Mouse (Mus musculus): ENCODE measurements at regions not wholly inside any gene's neighbourhood (a gene's known extent, or its start where the extent isn't known, plus 50 kb on each side); places are given as distances from the start of the nearest gene placed in this dataset.

- intact Hi-C loops (cut with DNase I) = no loop called here
- DNase-seq = no peak
These were observed 86.3 kb upstream of the Rbpj start for GRCm38 (mm10) chr5:53379612-53380011.

GRCm38 (mm10) chr5:53380203-53380602 is 85.7 kb upstream of the Rbpj start:
- DNase-seq = no peak
- intact Hi-C loops (cut with DNase I) = no loop called here

- intact Hi-C loops (cut with DNase I) = no loop called here
- DNase-seq = peak; percentile 13
These were observed 84.3 kb upstream of the Rbpj start for GRCm38 (mm10) chr5:53381492-53382199.

GRCm38 (mm10) chr5:53384026-53384425 is 81.9 kb upstream of the Rbpj start:
- intact Hi-C loops (cut with DNase I) = no loop called here
- peak; percentile 31 for DNase-seq

GRCm38 (mm10) chr5:53385513-53386148 is 80.3 kb upstream of the Rbpj start:
- intact Hi-C loops (cut with DNase I) = no loop called here

GRCm38 (mm10) chr5:53393571-53393970 is 72.4 kb upstream of the Rbpj start:
- intact Hi-C loops (cut with DNase I) = no loop called here
- no peak for DNase-seq

More at GRCm38 (mm10) chr5:53385513-53386148, 80.3 kb upstream of the Rbpj start:
- no peak for DNase-seq

GRCm38 (mm10) chr5:53394560-53394959 is 71.4 kb upstream of the Rbpj start:
- intact Hi-C loops (cut with DNase I) = no loop called here
- DNase-seq = no peak

- intact Hi-C loops (cut with DNase I) = no loop called here
- DNase-seq = no peak
These were observed 67.4 kb upstream of the Rbpj start for GRCm38 (mm10) chr5:53398428-53399058.

- intact Hi-C loops (cut with DNase I) = no loop called here
- no peak for DNase-seq
These were observed 64.9 kb upstream of the Rbpj start for GRCm38 (mm10) chr5:53401093-53401492.

GRCm38 (mm10) chr5:53402022-53402421 is 63.9 kb upstream of the Rbpj start:
- intact Hi-C loops (cut with DNase I) = no loop called here
- no peak for DNase-seq

GRCm38 (mm10) chr5:53402619-53403151 is 63.3 kb upstream of the Rbpj start:
- intact Hi-C loops (cut with DNase I) = no loop called here
- no peak for DNase-seq

- no peak for DNase-seq
- intact Hi-C loops (cut with DNase I) = no loop called here
These were observed 60.0 kb upstream of the Rbpj start for GRCm38 (mm10) chr5:53405929-53406328.

GRCm38 (mm10) chr5:53407646-53408045 is 58.3 kb upstream of the Rbpj start:
- intact Hi-C loops (cut with DNase I) = no loop called here
- DNase-seq = no peak

- intact Hi-C loops (cut with DNase I) = no loop called here
- no peak for DNase-seq
These were observed 57.7 kb upstream of the Rbpj start for GRCm38 (mm10) chr5:53408235-53408634.

- no peak for DNase-seq
- intact Hi-C loops (cut with DNase I) = no loop called here
These were observed 56.2 kb upstream of the Rbpj start for GRCm38 (mm10) chr5:53409740-53410139.

GRCm38 (mm10) chr5:53412391-53413075 is 53.4 kb upstream of the Rbpj start:
- intact Hi-C loops (cut with DNase I) = no loop called here
- DNase-seq = no peak

- intact Hi-C loops (cut with DNase I) = no loop called here
- no peak for DNase-seq
These were observed 52.3 kb upstream of the Rbpj start for GRCm38 (mm10) chr5:53413677-53414076.

- intact Hi-C loops (cut with DNase I) = no loop called here
- DNase-seq = no peak
These were observed 50.5 kb upstream of the Rbpj start for GRCm38 (mm10) chr5:53415472-53415871.
